Mouse (Mus musculus) cerebellum, adult 2 months (tissue): ENCODE measurements at regions not wholly inside any gene's neighbourhood (a gene's known extent, or its start where the extent isn't known, plus 50 kb on each side); places are given as distances from the start of the nearest gene placed in this dataset.

Experiments
- CTCF ChIP-seq: fragments of 200-500 bp; IDR thresholded peaks from 2 replicates; pipeline ENCODE4 v1.5.1; 2011; ENCODE audit warnings: low read depth, mild to moderate bottlenecking, control low read depth, low read length, moderate library complexity, borderline replicate concordance; ENCODE audit not compliant: insufficient read depth
- POLR2A ChIP-seq: fragments of 200-500 bp; IDR thresholded peaks from 2 replicates; pipeline ENCODE4 v1.6.1; 2011; ENCODE audit warnings: low read length, control low read depth, borderline replicate concordance; ENCODE audit not compliant: insufficient read depth

DNA sequence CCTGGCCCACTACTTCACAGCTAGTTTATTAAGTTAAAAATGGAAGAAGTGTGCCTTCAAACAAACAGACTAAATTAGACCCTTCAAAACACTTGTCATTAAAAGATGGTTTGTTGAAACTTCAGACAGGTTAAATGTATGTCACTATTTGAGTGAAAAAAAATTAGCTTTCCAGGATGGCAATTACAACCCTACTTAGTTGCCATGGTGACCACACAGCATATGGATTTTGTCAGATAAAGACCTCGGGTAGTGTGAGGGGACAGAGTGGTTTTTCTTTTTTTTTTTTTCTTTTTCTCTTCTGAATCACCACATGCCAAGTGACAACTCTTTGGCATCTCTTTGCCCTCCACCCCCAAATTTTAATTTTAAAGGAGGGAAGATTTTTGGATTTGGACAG, 341.5 kb upstream of the Sash1 start:
- no peak for TF ChIP-seq CTCF
- no peak for TF ChIP-seq POLR2A
